Mouse (Mus musculus): ENCODE measurements around the gene Cnnm2.

Gene Cnnm2

GRCm38 (mm10) chr19:46791921-46792320, 30.5 kb downstream of the Cnnm2 start:
- ATAC-seq (ENCODE audit: insufficient number of reproducible peaks, low FRiP score, low TSS enrichment), result no peak

DNA sequence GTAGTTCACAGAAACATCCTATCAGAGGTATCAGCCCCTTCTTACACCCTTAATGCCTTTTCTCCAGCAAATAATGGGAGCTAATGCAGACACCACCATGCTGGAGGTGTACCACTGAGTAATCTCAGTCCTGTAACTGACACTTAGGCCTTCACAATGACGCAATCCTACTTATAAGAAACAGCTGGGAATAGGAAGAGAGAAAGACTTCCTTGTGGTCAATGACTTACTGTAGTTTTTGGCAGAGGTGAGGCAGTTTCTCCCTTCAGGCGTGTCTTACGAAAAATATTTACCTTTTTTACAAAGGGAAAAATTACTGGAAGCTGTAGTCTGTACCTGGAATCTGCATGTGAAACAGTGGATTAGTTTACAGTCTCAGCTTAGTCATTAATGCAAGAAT, 31.1 kb downstream of the Cnnm2 start:
- ATAC-seq (ENCODE audit: insufficient number of reproducible peaks, low FRiP score, low TSS enrichment), result no peak

DNA sequence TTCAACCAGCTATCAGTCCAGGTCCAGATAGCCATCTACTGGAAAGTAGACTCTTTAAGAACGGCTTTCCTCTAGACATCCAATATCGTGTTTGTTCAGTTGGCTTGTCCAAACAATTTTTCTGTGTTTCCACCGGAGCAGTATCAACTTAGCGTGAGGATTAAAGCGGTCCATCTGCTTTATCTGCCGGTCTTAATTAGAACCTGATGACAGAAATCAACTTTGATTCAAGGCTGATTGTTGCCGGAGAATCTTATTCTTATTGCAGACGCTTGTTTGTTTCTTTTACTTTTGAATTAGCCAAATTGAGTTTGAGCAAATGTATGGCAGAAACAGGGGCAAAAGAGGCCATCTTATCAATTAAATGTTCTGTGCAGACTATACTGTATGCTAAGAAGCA, 32.8 kb downstream of the Cnnm2 start:
- ATAC-seq (ENCODE audit: insufficient number of reproducible peaks, low FRiP score, low TSS enrichment), result no peak

DNA sequence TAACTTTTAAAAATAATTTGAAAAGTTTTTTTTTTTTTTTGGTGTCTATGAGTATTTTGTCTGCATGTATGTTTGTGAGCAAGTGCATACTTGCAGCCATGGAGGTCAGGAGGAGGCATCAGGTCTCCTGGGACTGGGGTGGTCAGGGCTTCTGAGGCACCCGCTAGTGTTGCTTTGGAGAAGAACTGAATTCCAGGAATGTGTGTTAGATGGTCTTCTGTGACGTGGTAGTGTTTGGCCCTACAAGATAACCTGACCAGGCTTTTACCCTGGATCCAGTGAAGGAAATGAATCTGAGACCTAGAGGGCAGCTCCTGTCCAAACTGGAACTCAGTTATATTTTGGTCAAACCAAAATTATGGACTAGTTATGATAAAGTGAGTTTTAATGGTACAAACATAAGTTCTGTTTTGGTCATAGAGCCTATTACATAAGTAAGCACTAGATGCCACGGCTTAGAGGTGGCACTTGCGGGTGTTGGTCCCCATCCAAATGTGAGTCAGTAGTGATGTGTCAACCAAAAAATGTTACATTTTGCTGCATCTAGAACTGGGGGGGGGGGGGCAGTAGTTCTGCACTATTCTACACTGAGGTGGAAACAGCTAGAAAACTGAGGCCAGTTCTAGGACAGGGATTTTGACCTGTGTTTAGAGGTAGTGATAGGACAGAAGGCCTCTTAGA, 38.6 kb downstream of the Cnnm2 start:
- ATAC-seq (ENCODE audit: insufficient number of reproducible peaks, low FRiP score, low TSS enrichment), result no peak

GRCm38 (mm10) chr19:46801492-46801891, 40.1 kb downstream of the Cnnm2 start:
- ATAC-seq (ENCODE audit: insufficient number of reproducible peaks, low FRiP score, low TSS enrichment), result no peak

- no peak for ATAC-seq (ENCODE audit: insufficient number of reproducible peaks, low FRiP score, low TSS enrichment)
These were observed 40.9 kb downstream of the Cnnm2 start for GRCm38 (mm10) chr19:46802306-46802705.

GRCm38 (mm10) chr19:46803732-46804131, 42.3 kb downstream of the Cnnm2 start:
- no peak for ATAC-seq (ENCODE audit: insufficient number of reproducible peaks, low FRiP score, low TSS enrichment)

GRCm38 (mm10) chr19:46804751-46805150, 43.4 kb downstream of the Cnnm2 start:
- no peak for ATAC-seq (ENCODE audit: insufficient number of reproducible peaks, low FRiP score, low TSS enrichment)

DNA sequence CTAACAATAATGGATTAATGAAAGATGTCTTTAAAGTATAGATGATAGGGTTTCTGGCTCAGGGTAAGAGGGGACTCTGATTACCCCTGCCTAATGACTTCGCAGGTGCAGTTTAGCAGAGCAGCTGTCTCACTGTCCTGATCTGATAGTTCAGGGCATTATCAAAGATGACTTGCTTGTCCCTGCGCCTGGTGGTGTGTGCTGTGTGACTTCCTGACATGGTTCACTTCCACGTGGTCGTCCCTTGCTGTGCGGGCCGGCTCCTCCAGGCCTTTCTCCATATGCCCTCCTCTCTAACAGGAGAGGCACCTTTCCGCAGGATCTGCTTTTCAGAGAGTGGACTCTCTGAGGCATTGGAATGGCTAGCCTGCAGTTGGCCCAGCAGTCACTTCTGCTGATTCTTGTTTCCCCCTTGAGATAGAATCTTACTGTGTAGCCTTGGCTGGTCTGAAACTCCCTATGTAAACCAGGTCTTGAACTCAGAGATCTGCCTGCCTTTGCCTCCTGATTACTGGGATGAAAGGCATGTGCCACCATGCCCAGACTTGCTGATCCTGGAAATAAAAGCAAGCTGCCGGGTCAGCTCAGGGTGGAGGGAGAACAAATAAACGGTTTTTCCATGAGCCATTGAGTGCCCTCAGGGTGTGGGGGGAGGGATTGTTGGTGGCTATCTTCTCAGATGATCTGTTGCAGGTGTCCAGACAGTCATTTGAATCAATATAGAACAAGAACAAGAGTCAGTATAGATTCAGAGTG, 44.7 kb downstream of the Cnnm2 start:
- no peak for ATAC-seq (ENCODE audit: insufficient number of reproducible peaks, low FRiP score, low TSS enrichment)

DNA sequence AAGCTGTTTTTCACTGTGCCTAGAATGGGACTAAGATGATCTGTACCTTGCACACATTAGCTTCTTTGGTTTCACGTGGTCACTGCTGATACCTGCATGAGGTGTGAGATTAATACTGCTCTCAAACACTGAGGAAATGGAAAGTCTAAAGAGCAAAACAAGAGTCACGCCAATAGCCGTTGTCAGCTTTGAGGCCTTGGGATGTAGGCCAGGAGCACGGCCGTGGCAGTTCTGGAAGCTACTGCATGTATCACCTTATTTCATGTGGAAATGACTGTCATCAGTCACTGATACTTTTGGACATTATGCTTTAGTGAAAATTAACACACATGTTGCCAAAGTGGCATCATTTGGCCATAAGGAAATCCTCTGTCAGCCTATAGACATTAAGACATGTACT, 46.9 kb downstream of the Cnnm2 start:
- no peak for ATAC-seq (ENCODE audit: insufficient number of reproducible peaks, low FRiP score, low TSS enrichment)

- ATAC-seq (ENCODE audit: insufficient number of reproducible peaks, low FRiP score, low TSS enrichment), result no peak
These were observed 47.6 kb downstream of the Cnnm2 start for GRCm38 (mm10) chr19:46809031-46809430.

GRCm38 (mm10) chr19:46819276-46819675, 57.9 kb downstream of the Cnnm2 start:
- ATAC-seq (ENCODE audit: insufficient number of reproducible peaks, low FRiP score, low TSS enrichment), result no peak

GRCm38 (mm10) chr19:46822491-46822890, 61.1 kb downstream of the Cnnm2 start:
- no peak for ATAC-seq (ENCODE audit: insufficient number of reproducible peaks, low FRiP score, low TSS enrichment)

GRCm38 (mm10) chr19:46823759-46824158, 62.4 kb downstream of the Cnnm2 start:
- ATAC-seq (ENCODE audit: insufficient number of reproducible peaks, low FRiP score, low TSS enrichment), result no peak

DNA sequence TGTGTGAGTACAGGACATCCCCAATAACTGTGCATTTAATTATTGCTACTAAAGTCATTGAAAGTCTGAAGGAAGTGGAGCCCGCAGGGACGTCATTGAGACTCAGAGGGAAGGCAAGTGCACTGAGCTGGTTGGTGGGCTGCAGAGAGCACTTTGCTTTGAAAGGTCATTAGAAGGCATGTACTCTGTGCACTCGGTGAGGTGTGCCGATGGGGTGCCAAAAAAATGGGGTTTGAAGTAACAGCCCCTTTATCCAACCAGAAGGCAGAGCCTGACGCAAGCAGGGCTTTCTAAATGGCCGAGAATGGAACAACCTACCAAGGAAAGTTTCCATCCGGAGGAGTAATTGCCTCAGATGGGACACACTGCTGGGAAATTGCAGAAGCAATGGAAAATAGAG, 63.5 kb downstream of the Cnnm2 start:
- no peak for ATAC-seq (ENCODE audit: insufficient number of reproducible peaks, low FRiP score, low TSS enrichment)

DNA sequence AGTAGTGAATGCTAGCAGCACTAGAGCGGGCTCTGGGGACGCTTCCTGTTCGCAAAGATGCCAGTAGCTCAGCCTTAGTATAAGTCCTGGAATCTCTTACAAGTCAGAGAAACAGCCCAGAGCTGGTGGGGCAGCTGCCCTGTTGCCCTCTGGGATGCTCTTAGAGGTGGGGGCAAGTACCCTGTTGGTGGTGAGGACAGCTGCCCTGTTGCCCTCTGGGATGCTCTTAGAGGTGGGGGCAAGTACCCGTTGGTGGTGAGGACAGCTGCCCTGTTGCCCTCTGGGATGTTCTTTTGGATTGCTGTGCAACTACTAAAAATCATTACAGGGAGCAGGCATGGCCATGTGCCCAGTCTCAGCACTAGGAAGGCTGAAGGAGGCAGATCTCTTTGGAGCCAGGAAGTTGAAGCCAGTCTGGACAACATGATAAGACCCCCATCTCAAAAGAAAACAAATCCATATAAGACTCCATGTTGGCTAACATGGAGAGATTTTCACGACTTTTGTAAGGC, 66.3 kb downstream of the Cnnm2 start:
- ATAC-seq (ENCODE audit: insufficient number of reproducible peaks, low FRiP score, low TSS enrichment), result no peak

DNA sequence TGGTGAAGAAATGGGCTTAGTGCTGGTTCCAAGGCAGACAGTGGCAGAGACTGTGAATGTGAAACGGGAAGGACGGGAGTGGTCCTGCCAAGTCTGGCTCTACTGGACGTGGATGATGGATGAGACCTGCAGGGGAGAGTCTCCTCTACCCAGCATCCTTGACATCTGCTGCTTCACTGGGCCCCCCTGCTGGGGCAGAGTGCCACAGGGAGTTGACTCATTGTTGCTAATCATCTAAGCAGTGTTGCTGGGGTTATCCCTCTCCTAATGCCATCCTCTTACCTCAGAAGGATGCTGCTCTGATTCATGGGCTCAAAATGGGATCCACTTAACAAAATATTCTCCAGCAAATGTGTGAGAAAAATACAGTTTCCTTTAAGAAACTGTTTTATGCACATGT, 67.6 kb downstream of the Cnnm2 start:
- ATAC-seq (ENCODE audit: insufficient number of reproducible peaks, low FRiP score, low TSS enrichment), result no peak

- ATAC-seq (ENCODE audit: insufficient number of reproducible peaks, low FRiP score, low TSS enrichment), result no peak
These were observed 70.0 kb downstream of the Cnnm2 start for GRCm38 (mm10) chr19:46831381-46831780.

GRCm38 (mm10) chr19:46834301-46834700, 72.9 kb downstream of the Cnnm2 start:
- ATAC-seq (ENCODE audit: insufficient number of reproducible peaks, low FRiP score, low TSS enrichment), result no peak

DNA sequence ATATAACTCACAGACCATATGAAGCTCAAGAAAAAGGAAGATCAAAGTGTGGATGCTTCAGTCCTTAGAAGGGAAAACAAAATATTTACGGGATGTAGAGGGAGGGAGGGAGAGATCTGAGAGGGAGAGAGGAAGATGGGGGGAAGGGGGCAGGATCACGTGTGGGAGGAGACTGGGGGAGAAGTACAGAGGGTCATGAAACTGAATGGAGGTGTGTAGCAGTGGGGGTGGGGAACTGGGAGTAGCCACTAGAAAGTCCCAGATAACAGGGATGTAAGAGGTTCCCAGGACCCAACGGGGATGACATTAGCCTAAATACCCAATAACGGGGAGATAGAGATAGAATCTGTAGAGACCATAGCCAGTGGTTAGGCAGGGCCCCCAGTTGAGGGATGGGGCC, 73.9 kb downstream of the Cnnm2 start:
- no peak for ATAC-seq (ENCODE audit: insufficient number of reproducible peaks, low FRiP score, low TSS enrichment)

GRCm38 (mm10) chr19:46836085-46836484, 74.7 kb downstream of the Cnnm2 start:
- ATAC-seq (ENCODE audit: insufficient number of reproducible peaks, low FRiP score, low TSS enrichment), result no peak

Data from cerebellum, adult (tissue).